Mouse (Mus musculus): ENCODE data around the gene Atp13a4. TPM values are rescaled to one million over a fixed set of nuclear protein-coding genes. Genes with fewer than 3 reads are reported as not detected.
A peak's percentile ranks its signal among the peaks of the same experiment; 100 is the strongest.

Atp13a4 gene
- 2.3 and 2.6 TPM in 2 replicates for polyA plus RNA-seq (2012; rRNA removed)

DNA sequence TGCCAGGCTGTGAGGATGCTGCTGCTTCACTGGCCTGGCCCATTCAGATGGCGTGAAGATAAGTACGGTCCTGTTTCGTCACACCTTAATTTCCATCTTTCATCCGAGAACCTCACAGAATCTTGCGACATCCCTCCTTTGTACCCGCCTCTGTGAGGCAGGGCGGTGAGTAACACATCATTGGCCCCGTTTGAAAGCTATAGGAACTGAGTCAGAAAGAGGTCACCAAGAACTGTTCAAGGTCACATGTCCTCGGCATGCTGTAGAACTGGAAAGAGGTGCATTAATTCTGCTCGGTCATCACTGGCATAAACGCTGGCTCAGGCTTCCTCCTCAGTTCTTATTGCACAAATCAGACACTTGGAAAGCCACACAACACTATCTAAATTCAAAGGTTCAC lies at the start of gene Atp13a4:
TSS of gene Atp13a4 (minus strand) at position 36 of the 400 bp plus-strand sequence.
- Histone ChIP-seq H3K36me3 (ENCODE audit: control insufficient read depth, insufficient read depth, low read length) (no peaks in the 10 kb centered on the region), H3K4me1 (ENCODE audit: control insufficient read depth, insufficient read depth, low read length) (no peaks in the 10 kb centered on the region; the same call in 1 of the 2 replicates), H3K27ac (ENCODE audit: insufficient read depth, low read depth, low read length) (no peak within 1 kb of the TSS), H3K27me3 (replicated peaks; ENCODE audit: control insufficient read depth, insufficient read depth, low read length) (no peaks in the 10 kb centered on the region; the same call in 1 of the 2 replicates), H3K4me3 (ENCODE audit: insufficient read depth, low read depth, low read length) (no peak within 1 kb of the TSS)
- TF ChIP-seq CTCF (conservative IDR thresholded peaks at IDR 0.05; ENCODE audit: insufficient read depth, insufficient read length, low read depth, low read length) (no peak), POLR2A (IDR thresholded peaks at IDR 0.05; ENCODE audit: low read depth, low read length) (no peak)
- WGBS = 75% methylated on average over 11 of the region's 11 CpGs
- no peak for DNase-seq

DNA sequence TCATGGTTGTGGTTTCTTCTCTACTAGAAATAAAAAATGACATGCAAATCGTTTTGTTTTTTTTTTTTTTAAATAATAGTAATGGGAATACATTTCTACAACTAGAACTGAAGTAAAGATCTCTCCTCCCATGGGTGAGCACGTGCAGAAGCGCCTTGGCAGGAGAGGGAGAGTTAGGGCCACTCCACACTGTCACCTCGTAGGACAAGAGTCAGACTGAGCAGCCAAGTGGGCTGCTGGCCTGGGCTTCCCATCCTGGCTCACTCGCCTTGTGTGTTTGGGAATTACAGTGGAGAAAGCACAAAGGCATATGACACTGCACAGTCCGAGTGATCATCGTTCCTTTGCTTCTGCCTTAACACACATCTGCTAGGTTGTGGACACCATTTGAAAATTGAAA lies 47.5 kb upstream of the Atp13a4 start:
- Histone ChIP-seq H3K4me1 (ENCODE audit: control insufficient read depth, insufficient read depth, low read length) (no peaks in the 10 kb centered on the region), H3K27me3 (replicated peaks; ENCODE audit: control insufficient read depth, insufficient read depth, low read length) (no peaks in the 10 kb centered on the region), H3K4me3 (ENCODE audit: insufficient read depth, low read depth, low read length) (no peak overlapping the region), H3K36me3 (ENCODE audit: control insufficient read depth, insufficient read depth, low read length) (peaks cover 10% of the 10 kb centered on the region), H3K27ac (ENCODE audit: insufficient read depth, low read depth, low read length) (no peak overlapping the region)
- TF ChIP-seq POLR2A (IDR thresholded peaks at IDR 0.05; ENCODE audit: low read depth, low read length) (no peak), CTCF (conservative IDR thresholded peaks at IDR 0.05; ENCODE audit: insufficient read depth, insufficient read length, low read depth, low read length) (no peak)
- no peak for DNase-seq
- WGBS = 80% methylated on average over 7 of the region's 7 CpGs

DNA sequence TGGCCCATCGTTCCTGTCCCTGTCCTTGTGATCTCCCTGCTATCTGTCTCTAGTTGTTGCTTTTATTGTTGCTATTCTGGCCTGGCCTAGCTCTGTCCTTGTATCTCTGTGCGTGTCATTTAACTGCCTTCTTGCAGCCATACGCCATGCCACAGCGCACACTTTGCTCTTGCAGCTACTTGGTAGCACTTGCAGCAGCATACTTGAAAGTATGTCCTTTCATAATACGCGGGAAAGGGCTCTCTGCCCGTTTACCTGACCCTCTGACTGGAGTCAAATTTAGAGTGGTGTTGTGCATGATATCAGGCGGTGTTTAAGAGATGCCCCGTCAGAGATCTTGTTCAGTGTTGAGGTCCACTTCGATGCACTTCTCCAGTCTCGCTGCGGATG lies 35.1 kb upstream of the Atp13a4 start:
- TF ChIP-seq POLR2A (IDR thresholded peaks at IDR 0.05; ENCODE audit: low read depth, low read length) (no peak), CTCF (conservative IDR thresholded peaks at IDR 0.05; ENCODE audit: insufficient read depth, insufficient read length, low read depth, low read length) (no peak)
- Histone ChIP-seq H3K36me3 (ENCODE audit: control insufficient read depth, insufficient read depth, low read length) (no peaks in the 10 kb centered on the region), H3K4me3 (ENCODE audit: insufficient read depth, low read depth, low read length) (peak overlapping the region; percentile 79), H3K27ac (ENCODE audit: insufficient read depth, low read depth, low read length) (no peak overlapping the region), H3K27me3 (replicated peaks; ENCODE audit: control insufficient read depth, insufficient read depth, low read length) (no peaks in the 10 kb centered on the region), H3K4me1 (ENCODE audit: control insufficient read depth, insufficient read depth, low read length) (peaks cover 4% of the 10 kb centered on the region; the same call in 1 of the 2 replicates)
- WGBS = 3% methylated on average over 12 of the region's 12 CpGs
- no peak for DNase-seq

DNA sequence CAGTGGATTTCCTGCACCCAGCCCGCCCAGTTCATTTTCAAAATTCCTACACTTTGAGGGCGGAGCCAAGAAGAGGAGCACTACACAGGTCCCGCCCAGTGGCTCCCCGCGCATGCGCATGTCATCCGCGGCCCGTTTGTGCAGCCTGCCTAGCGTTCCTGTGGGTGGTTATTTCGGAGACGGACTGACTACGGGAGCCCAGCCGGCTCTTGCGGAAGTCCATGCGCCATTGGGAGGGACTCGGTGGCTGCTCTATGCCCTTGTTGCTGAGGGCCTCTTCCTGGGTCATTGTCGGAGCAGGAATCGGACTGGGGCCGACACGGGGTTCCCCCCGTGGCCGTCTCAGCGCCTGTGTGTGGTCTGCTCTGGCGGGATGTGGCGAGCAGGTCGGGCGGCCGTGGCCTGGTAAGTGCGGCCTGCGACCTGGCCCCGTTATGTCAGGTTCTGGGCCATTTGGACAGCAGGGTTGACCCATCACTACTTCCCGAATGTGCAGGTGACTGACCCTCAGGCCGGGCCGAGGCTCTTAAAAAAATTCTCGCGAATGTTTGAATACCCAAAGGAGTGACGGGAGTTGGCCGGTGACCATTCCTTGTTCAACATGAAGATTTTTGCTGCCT lies 34.6 kb upstream of the Atp13a4 start, which contains the start of gene Opa1:
TSS of gene Opa1 (plus strand) at position 168 of the 620 bp plus-strand sequence.
- WGBS = under 1% methylated on average over 39 of the region's 39 CpGs
- H3K36me3 ChIP-seq (ENCODE audit: control insufficient read depth, insufficient read depth, low read length) = no peaks in the 10 kb centered on the region
- H3K4me3 ChIP-seq (ENCODE audit: insufficient read depth, low read depth, low read length) = peak within 1 kb of the TSS; percentile 79
- peak within 1 kb of the TSS; percentile 29; the same call in 1 of the 2 replicates for H3K27ac ChIP-seq (ENCODE audit: insufficient read depth, low read depth, low read length)
- H3K27me3 ChIP-seq (replicated peaks; ENCODE audit: control insufficient read depth, insufficient read depth, low read length) = no peaks in the 10 kb centered on the region
- peak; percentile 99 for DNase-seq
- TF ChIP-seq CTCF (conservative IDR thresholded peaks at IDR 0.05; ENCODE audit: insufficient read depth, insufficient read length, low read depth, low read length) (no peak), POLR2A (IDR thresholded peaks at IDR 0.05; ENCODE audit: low read depth, low read length) (no peak)
- peaks cover 4% of the 10 kb centered on the region; the same call in 1 of the 2 replicates for H3K4me1 ChIP-seq (ENCODE audit: control insufficient read depth, insufficient read depth, low read length)

DNA sequence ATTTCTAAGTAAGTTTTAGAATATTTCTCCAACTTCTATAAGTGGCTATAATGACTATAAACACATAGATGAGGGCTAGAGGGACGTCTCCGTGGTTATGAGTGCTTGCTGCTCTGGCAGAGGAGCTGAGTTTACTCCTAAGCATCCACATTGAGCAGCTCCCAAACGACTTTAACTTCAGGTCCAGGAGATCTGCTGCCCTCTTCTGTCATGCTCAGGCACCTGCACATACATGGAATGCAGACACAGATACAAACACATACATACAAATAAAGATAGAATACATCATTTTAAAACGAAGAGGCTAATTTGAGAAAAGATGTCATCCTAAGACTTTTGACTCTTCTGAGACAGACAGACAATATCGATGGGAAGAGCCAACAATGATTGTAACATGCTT lies 31.0 kb upstream of the Atp13a4 start:
- no peaks in the 10 kb centered on the region for H3K36me3 ChIP-seq (ENCODE audit: control insufficient read depth, insufficient read depth, low read length)
- 11% methylated on average over 5 of the region's 5 CpGs for WGBS
- TF ChIP-seq CTCF (conservative IDR thresholded peaks at IDR 0.05; ENCODE audit: insufficient read depth, insufficient read length, low read depth, low read length) (peak; percentile 58), POLR2A (IDR thresholded peaks at IDR 0.05; ENCODE audit: low read depth, low read length) (no peak)
- no peak overlapping the region for H3K27ac ChIP-seq (ENCODE audit: insufficient read depth, low read depth, low read length)
- peak; percentile 22 for DNase-seq
- peaks cover 4% of the 10 kb centered on the region; the same call in 1 of the 2 replicates for H3K4me1 ChIP-seq (ENCODE audit: control insufficient read depth, insufficient read depth, low read length)
- no peaks in the 10 kb centered on the region for H3K27me3 ChIP-seq (replicated peaks; ENCODE audit: control insufficient read depth, insufficient read depth, low read length)
- no peak overlapping the region for H3K4me3 ChIP-seq (ENCODE audit: insufficient read depth, low read depth, low read length)

DNA sequence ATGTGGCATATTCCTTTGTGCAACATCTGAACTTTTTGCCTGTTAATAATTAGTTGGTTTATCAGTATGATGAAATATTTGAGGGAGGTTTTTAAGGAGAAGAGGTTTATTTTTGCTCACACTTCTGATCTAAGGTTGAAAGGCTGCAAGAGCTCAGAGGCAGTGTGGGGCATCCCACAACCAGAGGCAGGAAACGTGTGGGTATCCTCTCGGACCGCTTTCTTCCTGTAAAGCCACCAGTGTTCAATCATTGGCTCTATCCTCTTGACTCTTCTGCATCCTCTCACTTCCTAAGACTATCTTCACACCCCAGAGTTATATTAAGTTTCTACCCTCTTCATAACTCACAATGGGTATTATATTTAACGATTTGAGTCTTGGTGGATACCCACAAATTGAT lies 29.3 kb upstream of the Atp13a4 start:
- TF ChIP-seq POLR2A (IDR thresholded peaks at IDR 0.05; ENCODE audit: low read depth, low read length) (no peak), CTCF (conservative IDR thresholded peaks at IDR 0.05; ENCODE audit: insufficient read depth, insufficient read length, low read depth, low read length) (no peak)
- Histone ChIP-seq H3K27ac (ENCODE audit: insufficient read depth, low read depth, low read length) (no peak overlapping the region), H3K27me3 (replicated peaks; ENCODE audit: control insufficient read depth, insufficient read depth, low read length) (no peaks in the 10 kb centered on the region), H3K4me1 (ENCODE audit: control insufficient read depth, insufficient read depth, low read length) (no peaks in the 10 kb centered on the region), H3K4me3 (ENCODE audit: insufficient read depth, low read depth, low read length) (no peak overlapping the region), H3K36me3 (ENCODE audit: control insufficient read depth, insufficient read depth, low read length) (no peaks in the 10 kb centered on the region)
- no peak for DNase-seq
- WGBS = 56% methylated on average over 4 of the region's 4 CpGs

DNA sequence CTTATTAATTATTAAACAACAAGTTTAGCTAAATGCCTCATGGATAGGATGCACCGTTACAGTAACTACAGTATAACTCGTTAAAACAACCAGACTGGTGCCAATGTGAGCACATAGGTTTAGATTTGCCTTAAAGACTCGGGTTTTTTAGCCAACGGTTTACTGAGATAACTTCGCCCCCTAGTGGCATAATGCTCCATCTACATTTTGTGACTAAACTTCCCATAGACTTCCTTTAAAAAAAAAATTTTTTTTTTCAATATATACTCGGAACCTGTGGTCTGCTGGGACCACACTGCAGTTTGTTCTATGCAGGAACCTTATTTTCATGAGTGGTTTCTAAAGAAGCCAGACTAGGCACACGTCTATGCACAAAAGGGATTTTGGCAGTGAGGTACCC lies 16.2 kb upstream of the Atp13a4 start:
- Histone ChIP-seq H3K27ac (ENCODE audit: insufficient read depth, low read depth, low read length) (no peak overlapping the region), H3K4me1 (ENCODE audit: control insufficient read depth, insufficient read depth, low read length) (no peaks in the 10 kb centered on the region), H3K4me3 (ENCODE audit: insufficient read depth, low read depth, low read length) (no peak overlapping the region), H3K27me3 (replicated peaks; ENCODE audit: control insufficient read depth, insufficient read depth, low read length) (no peaks in the 10 kb centered on the region), H3K36me3 (ENCODE audit: control insufficient read depth, insufficient read depth, low read length) (no peaks in the 10 kb centered on the region)
- WGBS = 5% methylated on average over 7 of the region's 7 CpGs
- no peak for TF ChIP-seq POLR2A (IDR thresholded peaks at IDR 0.05; ENCODE audit: low read depth, low read length)
- TF ChIP-seq CTCF (conservative IDR thresholded peaks at IDR 0.05; ENCODE audit: insufficient read depth, insufficient read length, low read depth, low read length) = peak; percentile 36; the same call in 1 of the 2 replicates
- peak; percentile 55 for DNase-seq
